Mouse (Mus musculus): ENCODE results near the gene Rhbdf2. TPM values are rescaled to one million over a fixed set of nuclear protein-coding genes. Genes with fewer than 3 reads are reported as not detected.

Rhbdf2 gene
- total and polyA plus RNA-seq, 3 experiments: 6.4 to 13.7 TPM; not detected in 1

DNA sequence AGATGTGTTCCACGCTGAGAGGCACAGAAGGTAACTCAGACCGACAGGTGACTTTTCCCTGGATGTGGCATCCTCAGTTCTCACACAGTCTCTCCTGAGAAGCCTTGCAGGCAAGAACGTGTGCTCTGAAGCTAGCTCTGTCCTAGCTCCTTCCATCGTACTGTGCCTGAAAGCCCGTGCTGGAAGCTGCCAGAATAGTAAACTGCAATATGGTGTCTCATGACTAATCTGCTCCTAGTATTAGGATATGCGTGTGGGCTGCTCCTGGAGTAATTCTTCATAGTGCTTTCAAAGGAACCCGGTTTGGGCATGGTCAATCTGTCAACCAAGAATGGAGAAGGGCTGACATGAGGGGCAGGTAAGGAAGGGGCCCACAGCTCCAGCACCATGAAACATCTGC is 56.0 kb downstream of the Rhbdf2 start:
- H3K9ac ChIP-seq (ENCODE audit: control insufficient read depth, low read depth, low read length, poor library complexity, severe bottlenecking): no peak overlapping the region
- TF ChIP-seq ZKSCAN1 (IDR thresholded peaks at IDR 0.05; ENCODE audit: low read depth, low read length) (no peak), POLR2AphosphoS2 (IDR thresholded peaks at IDR 0.05; ENCODE audit: low read length) (no peak), TBP (IDR thresholded peaks at IDR 0.05; ENCODE audit: low read depth, low read length) (no peak), TAL1 (IDR thresholded peaks at IDR 0.05; ENCODE audit: low read length) (no peak), MAX (IDR thresholded peaks at IDR 0.05; ENCODE audit: low read length) (no peak), ELF1 (IDR thresholded peaks at IDR 0.05; ENCODE audit: low read depth, low read length) (no peak), SIN3A (IDR thresholded peaks at IDR 0.05; ENCODE audit: low read length) (no peak), MYB (IDR thresholded peaks at IDR 0.05; ENCODE audit: low read depth, low read length) (no peak), CHD1 (IDR thresholded peaks at IDR 0.05; ENCODE audit: low read depth, low read length) (no peak), GATA1 (IDR thresholded peaks at IDR 0.05; ENCODE audit: low read depth, low read length) (no peak), E2F4 (IDR thresholded peaks at IDR 0.05; ENCODE audit: borderline replicate concordance, low read depth, low read length) (no peak), JUND (IDR thresholded peaks at IDR 0.05; ENCODE audit: low read depth, low read length) (no peak), CTCF (IDR thresholded peaks at IDR 0.05 in 2 of 3, conservative IDR thresholded peaks at IDR 0.05 in 1 of 3; ENCODE audit: control insufficient read depth in 1 of 3, insufficient read depth in 1 of 3, low read depth in 2 of 3, low read length in 3 of 3, poor library complexity in 1 of 3, severe bottlenecking in 1 of 3) (no peak), MXI1 (IDR thresholded peaks at IDR 0.05; ENCODE audit: low read depth, low read length) (no peak)
- H3K9me3 ChIP-seq (replicated peaks; ENCODE audit: insufficient read depth, low read length): no peaks in the 10 kb centered on the region
- H3K27ac ChIP-seq (ENCODE audit: control insufficient read depth, low read depth, low read length): no peak overlapping the region
- no peak for DNase-seq (ENCODE audit: low read depth, low spot score)
- H3K4me1 ChIP-seq (ENCODE audit: control insufficient read depth in 1 of 2, insufficient read depth in 2 of 2, low read length in 2 of 2): peaks cover 18 to 41% of the 10 kb centered on the region in 2 experiments
- no peaks in the 10 kb centered on the region for H3K27me3 ChIP-seq (ENCODE audit: control insufficient read depth in 1 of 2, insufficient read depth in 2 of 2, low read length in 2 of 2)
- H3K36me3 ChIP-seq (ENCODE audit: control insufficient read depth in 1 of 2, insufficient read depth in 2 of 2, low read length in 2 of 2): peaks cover 0 to 31% of the 10 kb centered on the region in 2 experiments; a peak in 2 of 4 replicates
- H3K4me3 ChIP-seq (ENCODE audit: control insufficient read depth in 1 of 2, insufficient read depth in 1 of 2, low read depth in 2 of 2, low read length in 2 of 2): no peak overlapping the region
- H3K79me2 ChIP-seq (ENCODE audit: control insufficient read depth, insufficient read depth, low read length, poor library complexity): peaks cover 44% of the 10 kb centered on the region; the same call in 1 of the 2 replicates

DNA sequence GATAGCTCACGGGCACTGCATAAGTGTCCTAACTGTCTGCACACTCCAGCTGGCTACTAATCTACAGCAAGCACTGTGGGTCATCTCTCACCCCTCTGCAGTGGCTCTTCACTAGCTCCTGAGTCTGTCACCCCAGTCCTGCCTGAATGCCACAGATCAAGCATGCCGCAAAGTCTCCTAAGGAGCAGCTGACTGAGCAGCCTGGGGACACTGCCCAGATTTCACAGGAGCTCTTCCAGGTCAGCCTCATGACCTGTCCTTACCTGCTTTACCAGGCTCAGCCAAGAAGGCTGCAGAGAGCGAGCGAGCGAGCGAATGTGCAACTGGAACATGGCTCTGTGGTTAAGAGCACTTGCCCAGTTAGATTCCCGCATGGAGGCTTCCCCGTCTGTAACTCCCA is 59.3 kb downstream of the Rhbdf2 start:
- Histone ChIP-seq H3K27ac (ENCODE audit: control insufficient read depth, low read depth, low read length) (no peak overlapping the region), H3K9ac (ENCODE audit: control insufficient read depth, low read depth, low read length, poor library complexity, severe bottlenecking) (no peak overlapping the region), H3K36me3 (ENCODE audit: control insufficient read depth in 1 of 2, insufficient read depth in 2 of 2, low read length in 2 of 2) (peaks cover 0 to 17% of the 10 kb centered on the region in 2 experiments; a peak in 3 of 4 replicates), H3K9me3 (replicated peaks; ENCODE audit: insufficient read depth, low read length) (no peaks in the 10 kb centered on the region), H3K27me3 (ENCODE audit: control insufficient read depth in 1 of 2, insufficient read depth in 2 of 2, low read length in 2 of 2) (no peaks in the 10 kb centered on the region), H3K79me2 (ENCODE audit: control insufficient read depth, insufficient read depth, low read length, poor library complexity) (peaks cover 36% of the 10 kb centered on the region; the same call in 1 of the 2 replicates), H3K4me1 (ENCODE audit: control insufficient read depth in 1 of 2, insufficient read depth in 2 of 2, low read length in 2 of 2) (peaks cover 9 to 16% of the 10 kb centered on the region in 2 experiments), H3K4me3 (ENCODE audit: control insufficient read depth in 1 of 2, insufficient read depth in 1 of 2, low read depth in 2 of 2, low read length in 2 of 2) (no peak overlapping the region)
- no peak for TF ChIP-seq NELFE (IDR thresholded peaks at IDR 0.05; ENCODE audit: low read depth, low read length)
- no peak for TF ChIP-seq POLR2AphosphoS2 (IDR thresholded peaks at IDR 0.05; ENCODE audit: low read length)
- TF ChIP-seq RCOR1 (IDR thresholded peaks at IDR 0.05; ENCODE audit: low read depth, low read length): no peak
- TF ChIP-seq SMC3 (IDR thresholded peaks at IDR 0.05; ENCODE audit: low read depth, low read length): no peak
- TF ChIP-seq POLR2A (IDR thresholded peaks at IDR 0.05; ENCODE audit: control insufficient read depth in 1 of 2, insufficient read depth in 1 of 2, low read depth in 1 of 2, low read length in 2 of 2, poor library complexity in 1 of 2): no peak
- TF ChIP-seq ELF1 (IDR thresholded peaks at IDR 0.05; ENCODE audit: low read depth, low read length): no peak
- no peak for TF ChIP-seq ETS1 (IDR thresholded peaks at IDR 0.05; ENCODE audit: low read depth, low read length)
- no peak for TF ChIP-seq MAFK (IDR thresholded peaks at IDR 0.05; ENCODE audit: borderline replicate concordance, low read depth, low read length)
- TF ChIP-seq CTCF (IDR thresholded peaks at IDR 0.05 in 2 of 3, conservative IDR thresholded peaks at IDR 0.05 in 1 of 3; ENCODE audit: control insufficient read depth in 1 of 3, insufficient read depth in 1 of 3, low read depth in 2 of 3, low read length in 3 of 3, poor library complexity in 1 of 3, severe bottlenecking in 1 of 3): no peak
- no peak for TF ChIP-seq MXI1 (IDR thresholded peaks at IDR 0.05; ENCODE audit: low read depth, low read length)
- TF ChIP-seq GATA1 (IDR thresholded peaks at IDR 0.05; ENCODE audit: low read depth, low read length): no peak
- TF ChIP-seq SIN3A (IDR thresholded peaks at IDR 0.05; ENCODE audit: low read length): no peak
- TF ChIP-seq CHD1 (IDR thresholded peaks at IDR 0.05; ENCODE audit: low read depth, low read length): no peak
- no peak for TF ChIP-seq TAL1 (IDR thresholded peaks at IDR 0.05; ENCODE audit: low read length)
- TF ChIP-seq TBP (IDR thresholded peaks at IDR 0.05; ENCODE audit: low read depth, low read length): no peak
- TF ChIP-seq POLR2AphosphoS5 (IDR thresholded peaks at IDR 0.05; ENCODE audit: borderline replicate concordance, low read depth, low read length): no peak
- no peak for TF ChIP-seq KAT2A (conservative IDR thresholded peaks at IDR 0.05; ENCODE audit: low read depth, low read length)
- DNase-seq (ENCODE audit: low read depth, low spot score): no peak
